Mouse (Mus musculus) embryonic fibroblast, embryonic 13.5 days (primary cell): ENCODE measurements at regions not wholly inside any gene's neighbourhood (a gene's known extent, or its start where the extent isn't known, plus 50 kb on each side); places are given as distances from the start of the nearest gene placed in this dataset.

Experiments used
- CTCF ChIP-seq: IDR thresholded peaks from 2 replicates; pipeline ENCODE4 v1.5.1; 2011; ENCODE audit warnings: mild to moderate bottlenecking, control low read depth, low read length, moderate library complexity, borderline replicate concordance; ENCODE audit not compliant: insufficient read depth
- POLR2A ChIP-seq: IDR thresholded peaks from 2 replicates; pipeline ENCODE4 v1.6.1; 2011; ENCODE audit warnings: low read depth, mild to moderate bottlenecking, control low read depth, low read length, moderate library complexity

- TF ChIP-seq POLR2A: no peak
- TF ChIP-seq CTCF: no peak
Observed at GRCm38 (mm10) chr15:42166546-42166945, 2032.4 kb downstream of the 9330182O14Rik start.
